Mouse (Mus musculus): ENCODE measurements around the gene Kcna6.

DNA sequence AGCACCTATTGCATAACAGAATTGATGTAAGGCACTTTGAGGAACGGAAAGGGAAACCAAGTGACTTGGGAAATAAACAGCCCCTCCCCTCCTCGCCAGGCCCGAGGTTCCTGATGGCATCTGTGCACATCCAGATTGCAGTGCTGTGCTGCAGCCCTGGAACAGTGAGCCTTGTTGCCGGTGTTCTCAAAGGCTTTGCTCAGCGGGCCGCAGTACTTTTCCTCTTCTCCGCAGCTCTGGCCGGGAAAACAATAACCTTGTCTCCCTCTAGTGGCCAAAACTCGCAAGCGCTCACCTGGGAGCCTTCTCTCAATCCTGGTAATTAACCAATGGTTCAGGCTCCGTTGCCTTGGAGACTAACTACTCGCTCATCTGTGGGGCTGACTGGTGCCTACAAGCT lies 38.4 kb downstream of the Kcna6 start:
- TF ChIP-seq FLI1 (IDR thresholded peaks at IDR 0.05; ENCODE audit: low read length) (no peak), GATA1 (IDR thresholded peaks at IDR 0.05; ENCODE audit: borderline replicate concordance, low read length) (no peak)

Measured in megakaryocyte, embryonic 14.5 days (primary cell).